Mouse (Mus musculus): ENCODE results near the gene Zfp526. TPM values are rescaled to one million over a fixed set of nuclear protein-coding genes. Genes with fewer than 3 reads are reported as not detected.
A peak's percentile ranks its signal among the peaks of the same experiment; 100 is the strongest.

Gene Zfp526
- polyA plus RNA-seq, 1 experiment from 2014 or later, result 2.0 TPM

- peak overlapping the region; percentile 60 for H3K4me2 ChIP-seq
- H3K27ac ChIP-seq, result no peak overlapping the region
- H3K27me3 ChIP-seq, result no peaks in the 10 kb centered on the region
- peaks cover 9% of the 10 kb centered on the region for H3K36me3 ChIP-seq (ENCODE audit: poor library complexity, severe bottlenecking)
- no peak for ATAC-seq
- no peak overlapping the region for H3K9ac ChIP-seq
- WGBS, result 89% methylated on average over 8 of the region's 8 CpGs
- peaks cover 26% of the 10 kb centered on the region for H3K4me1 ChIP-seq
- H3K4me3 ChIP-seq, result 0 out of 2 replicates have a peak overlapping the region, but pooled peaks have one; percentile 74
- no peaks in the 10 kb centered on the region for H3K9me3 ChIP-seq (replicated peaks)
These were observed 45.1 kb downstream of the Zfp526 start for GRCm38 (mm10) chr7:25266180-25266962.

GRCm38 (mm10) chr7:25267301-25267750 is 46.1 kb downstream of the Zfp526 start, which contains the start of gene Cic:
Gene Cic (plus strand): TSS chr7:25267704.
- peak; percentile 84 for ATAC-seq
- Histone ChIP-seq H3K4me2 (peak within 1 kb of the TSS; percentile 85), H3K4me3 (peak within 1 kb of the TSS; percentile 74), H3K27ac (peak within 1 kb of the TSS; percentile 78), H3K27me3 (no peaks in the 10 kb centered on the region), H3K4me1 (peaks cover 26% of the 10 kb centered on the region), H3K9me3 (replicated peaks) (no peaks in the 10 kb centered on the region), H3K36me3 (ENCODE audit: poor library complexity, severe bottlenecking) (peaks cover 19% of the 10 kb centered on the region), H3K9ac (peak within 1 kb of the TSS; percentile 82)
- under 1% methylated on average over 29 of the region's 29 CpGs for WGBS

- peak; percentile 97 for ATAC-seq
- WGBS, result under 1% methylated on average over 33 of the region's 33 CpGs
These were observed 46.7 kb downstream of the Zfp526 start for GRCm38 (mm10) chr7:25267751-25268463.

GRCm38 (mm10) chr7:25268588-25268987 is 47.4 kb downstream of the Zfp526 start:
- Histone ChIP-seq H3K4me3 (peak overlapping the region; percentile 74), H3K27me3 (no peaks in the 10 kb centered on the region), H3K9me3 (replicated peaks) (no peaks in the 10 kb centered on the region), H3K9ac (peak overlapping the region; percentile 82), H3K27ac (peak overlapping the region; percentile 78), H3K4me1 (peaks cover 31% of the 10 kb centered on the region), H3K4me2 (peak overlapping the region; percentile 85), H3K36me3 (ENCODE audit: poor library complexity, severe bottlenecking) (peaks cover 31% of the 10 kb centered on the region)
- no peak for ATAC-seq
- 5% methylated on average over 7 of the region's 7 CpGs for WGBS

More at GRCm38 (mm10) chr7:25267751-25268463, 46.7 kb downstream of the Zfp526 start:
- Histone ChIP-seq H3K4me3 (peak overlapping the region; percentile 74), H3K4me1 (peaks cover 26% of the 10 kb centered on the region), H3K27me3 (no peaks in the 10 kb centered on the region), H3K4me2 (peak overlapping the region; percentile 85), H3K36me3 (ENCODE audit: poor library complexity, severe bottlenecking) (peaks cover 25% of the 10 kb centered on the region), H3K9ac (peak overlapping the region; percentile 82), H3K27ac (peak overlapping the region; percentile 78), H3K9me3 (replicated peaks) (no peaks in the 10 kb centered on the region)

- H3K4me3 ChIP-seq, result peak overlapping the region; percentile 74
- peaks cover 35% of the 10 kb centered on the region for H3K4me1 ChIP-seq
- peaks cover 36% of the 10 kb centered on the region for H3K36me3 ChIP-seq (ENCODE audit: poor library complexity, severe bottlenecking)
- ATAC-seq, result no peak
- no peaks in the 10 kb centered on the region for H3K9me3 ChIP-seq (replicated peaks)
- peak overlapping the region; percentile 78; the same call in 1 of the 2 replicates for H3K27ac ChIP-seq
- no peaks in the 10 kb centered on the region for H3K27me3 ChIP-seq
- WGBS, result 51% methylated on average over 4 of the region's 4 CpGs
- peak overlapping the region; percentile 82 for H3K9ac ChIP-seq
- H3K4me2 ChIP-seq, result peak overlapping the region; percentile 85
These were observed 47.8 kb downstream of the Zfp526 start for GRCm38 (mm10) chr7:25269029-25269428.

GRCm38 (mm10) chr7:25269545-25270271 is 48.5 kb downstream of the Zfp526 start:
- H3K9ac ChIP-seq, result peak overlapping the region; percentile 82
- H3K27ac ChIP-seq, result no peak overlapping the region
- WGBS, result 88% methylated on average over 8 of the region's 8 CpGs
- no peaks in the 10 kb centered on the region for H3K9me3 ChIP-seq (replicated peaks)
- peak overlapping the region; percentile 85 for H3K4me2 ChIP-seq
- H3K36me3 ChIP-seq (ENCODE audit: poor library complexity, severe bottlenecking), result peaks cover 38% of the 10 kb centered on the region
- H3K4me3 ChIP-seq, result peak overlapping the region; percentile 74
- ATAC-seq, result no peak
- no peaks in the 10 kb centered on the region for H3K27me3 ChIP-seq
- H3K4me1 ChIP-seq, result peaks cover 41% of the 10 kb centered on the region

GRCm38 (mm10) chr7:25270652-25271633 is 49.7 kb downstream of the Zfp526 start:
- WGBS, result 91% methylated on average over 35 of the region's 35 CpGs
- Histone ChIP-seq H3K4me1 (peaks cover 52% of the 10 kb centered on the region), H3K9me3 (replicated peaks) (no peaks in the 10 kb centered on the region), H3K4me2 (no peak overlapping the region), H3K4me3 (no peak overlapping the region), H3K27ac (no peak overlapping the region), H3K27me3 (no peaks in the 10 kb centered on the region), H3K36me3 (ENCODE audit: poor library complexity, severe bottlenecking) (peaks cover 43% of the 10 kb centered on the region), H3K9ac (peak overlapping the region; percentile 82; the same call in 1 of the 2 replicates)
- ATAC-seq, result no peak

- Histone ChIP-seq H3K4me2 (no peak overlapping the region), H3K27ac (no peak overlapping the region), H3K36me3 (ENCODE audit: poor library complexity, severe bottlenecking) (peaks cover 43% of the 10 kb centered on the region), H3K4me1 (peaks cover 52% of the 10 kb centered on the region), H3K9ac (no peak overlapping the region), H3K4me3 (no peak overlapping the region), H3K9me3 (replicated peaks) (no peaks in the 10 kb centered on the region), H3K27me3 (no peaks in the 10 kb centered on the region)
- whole genome bisulfite sequencing, result 90% methylated on average over 30 of the region's 30 CpGs
- ATAC-seq, result no peak
These were observed 50.6 kb downstream of the Zfp526 start for GRCm38 (mm10) chr7:25271651-25272444.

- ATAC-seq, result no peak
- Histone ChIP-seq H3K27ac (no peak overlapping the region), H3K27me3 (no peaks in the 10 kb centered on the region), H3K9me3 (replicated peaks) (no peaks in the 10 kb centered on the region), H3K4me2 (no peak overlapping the region), H3K36me3 (ENCODE audit: poor library complexity, severe bottlenecking) (peaks cover 43% of the 10 kb centered on the region), H3K4me3 (no peak overlapping the region), H3K9ac (no peak overlapping the region), H3K4me1 (peaks cover 55% of the 10 kb centered on the region)
- WGBS, result 91% methylated on average over 38 of the region's 38 CpGs
These were observed 51.4 kb downstream of the Zfp526 start for GRCm38 (mm10) chr7:25272445-25273258.
